Mouse (Mus musculus) spleen, postnatal 10 days (tissue): ENCODE data around the gene Tnnt3.

Source experiments
- DNase-seq, 2 experiments: peaks; one replicate each; pipeline ENCODE4 v3.0.0; 2021 to 2022; ENCODE audit warnings: low spot score in 2 of 2

Gene Tnnt3

GRCm38 (mm10) chr7:142563168-142563567 lies 64.5 kb downstream of the Tnnt3 start:
- DNase-seq, result no peak

GRCm38 (mm10) chr7:142564955-142565643 lies 66.5 kb downstream of the Tnnt3 start:
- DNase-seq, result no peak
